Mouse (Mus musculus) midbrain, embryonic 14.5 days (tissue): ENCODE measurements around the gene Pygm. TPM values are rescaled to one million over a fixed set of nuclear protein-coding genes. Genes with fewer than 3 reads are reported as not detected.

Source experiments
- ATAC-seq: fragments of 200-750 bp; cut with Nextera tagmentation; 2 replicates; pipeline ENCODE4 v1.8.0; 2017; ENCODE audit warnings: moderate number of reproducible peaks, moderate library complexity; ENCODE audit not compliant: low FRiP score, low TSS enrichment
- DNase-seq: peaks from one replicate; pipeline ENCODE4 v3.0.0-alpha.2; 2015
- H3K27ac ChIP-seq: fragments of 300-500 bp; sonication (generic); replicated peaks from 2 replicates; pipeline ENCODE4 v1.5.1; 2014; ENCODE audit warnings: mild to moderate bottlenecking, low read depth, low read length, moderate library complexity
- H3K27me3 ChIP-seq: fragments of 300-500 bp; sonication (generic); 2 replicates; pipeline ENCODE4 v1.6.1; 2014; ENCODE audit warnings: low read length, control low read depth, mixed read lengths; ENCODE audit not compliant: control insufficient read depth, insufficient read depth
- H3K36me3 ChIP-seq: fragments of 300-500 bp; sonication (generic); 2 replicates; pipeline ENCODE4 v1.6.1; 2014; ENCODE audit warnings: low read length, control low read depth; ENCODE audit not compliant: control insufficient read depth, insufficient read depth
- H3K4me1 ChIP-seq: fragments of 300-500 bp; sonication (generic); 2 replicates; pipeline ENCODE4 v1.6.1; 2014; ENCODE audit warnings: mild to moderate bottlenecking, antibody characterized with exemption, low read length, control low read depth; ENCODE audit not compliant: control insufficient read depth, insufficient read depth
- H3K4me2 ChIP-seq: fragments of 300-500 bp; sonication (generic); 2 replicates; pipeline ENCODE4 v1.6.1; 2014; ENCODE audit warnings: mild to moderate bottlenecking, low read length, moderate library complexity
- H3K4me3 ChIP-seq: fragments of 300-500 bp; sonication (generic); replicated peaks from 2 replicates; pipeline ENCODE4 v1.5.1; 2014; ENCODE audit warnings: low read depth, low read length
- H3K9ac ChIP-seq: fragments of 300-500 bp; sonication (generic); replicated peaks from 2 replicates; pipeline ENCODE4 v1.6.1; 2014; ENCODE audit warnings: mild to moderate bottlenecking, low read length, moderate library complexity
- H3K9me3 ChIP-seq: fragments of 300-500 bp; sonication (generic); 2 replicates; pipeline ENCODE4 v1.6.1; 2016; ENCODE audit warnings: low read length, control low read depth, mixed read lengths; ENCODE audit not compliant: control insufficient read depth
- WGBS: fragments of 180-500 bp; shearing (Covaris S2); extraction: QIAGEN DNeasy Blood & Tissue Kit; methylation state at CpG from one replicate; pipeline ENCODE4 v1.1.7; 2014; 5-methylcytosine and 5-hydroxymethylcytosine counted together
- polyA plus RNA-seq: library from polyadenylated mRNA; unstranded; fragments of >200 nt; fragmentation: Nextera tagmentation; extraction: Ambion mirVana; gene quantifications from 2 replicates; pipeline ENCODE4 v1.2.1, GENCODE M21; 2014

Pygm gene
- polyA plus RNA-seq, 1 experiment from 2014 or later = 2.9 TPM

GRCm38 (mm10) chr19:6416894-6417761 lies 32.9 kb downstream of the Pygm start:
- 59% methylated on average over 12 of the region's 12 CpGs for WGBS
- Histone ChIP-seq H3K36me3 (no peaks in the 10 kb centered on the region), H3K4me3 (no peak overlapping the region; the same call in 1 of the 2 replicates), H3K9me3 (no peaks in the 10 kb centered on the region), H3K4me1 (peaks cover 55% of the 10 kb centered on the region), H3K9ac (no peak overlapping the region; the same call in 1 of the 2 replicates), H3K27ac (peak overlapping the region; percentile 84), H3K4me2 (peak overlapping the region; percentile 81), H3K27me3 (no peaks in the 10 kb centered on the region)
- ATAC-seq (no peak), DNase-seq (no peak)

DNA sequence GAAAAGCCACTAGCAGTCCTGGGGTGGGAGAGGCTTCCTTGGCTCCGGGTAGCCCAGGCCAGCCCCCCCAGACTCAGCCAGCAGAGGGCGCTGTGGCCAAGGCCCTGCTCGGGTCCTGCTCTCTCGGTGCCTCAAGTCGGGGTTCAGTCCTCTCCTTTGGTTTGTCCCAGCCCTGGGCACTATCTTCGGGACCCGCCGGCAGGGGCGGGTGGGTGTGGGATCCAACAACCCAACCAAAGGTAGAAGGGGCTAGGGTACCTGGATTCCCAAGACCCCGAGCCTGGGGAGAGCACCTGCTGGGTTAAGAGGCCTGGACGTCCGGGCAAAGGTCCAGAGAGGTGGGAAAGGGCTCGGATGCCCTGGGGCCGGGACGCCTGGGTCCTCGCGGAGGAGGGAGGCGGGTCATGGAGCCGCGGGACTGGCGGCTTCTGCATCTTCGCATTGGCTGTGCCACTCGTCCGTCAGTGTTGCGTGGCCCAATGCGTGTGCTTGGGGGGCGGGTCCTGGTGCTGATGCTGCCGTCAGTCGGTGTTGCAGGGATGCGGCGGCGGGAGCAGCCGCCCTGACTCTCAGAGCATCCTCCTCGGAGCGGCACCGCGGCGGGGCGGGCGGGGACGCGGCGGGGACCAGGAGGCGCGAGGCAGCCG lies 34.2 kb downstream of the Pygm start, which contains the start of gene Nrxn2:
Gene Nrxn2, plus strand, starts transcription at position 499 of the 647 bp plus-strand sequence.
- no peaks in the 10 kb centered on the region for H3K9me3 ChIP-seq
- no peaks in the 10 kb centered on the region for H3K36me3 ChIP-seq
- peak; percentile 91 for ATAC-seq
- peaks cover 67% of the 10 kb centered on the region for H3K4me1 ChIP-seq
- WGBS = under 1% methylated on average over 46 of the region's 46 CpGs
- DNase-seq = peak; percentile 97
- peak within 1 kb of the TSS; percentile 68 for H3K4me3 ChIP-seq
- peak within 1 kb of the TSS; percentile 84 for H3K27ac ChIP-seq
- H3K27me3 ChIP-seq = no peaks in the 10 kb centered on the region
- peak within 1 kb of the TSS; percentile 81 for H3K4me2 ChIP-seq
- peak within 1 kb of the TSS; percentile 95 for H3K9ac ChIP-seq

DNA sequence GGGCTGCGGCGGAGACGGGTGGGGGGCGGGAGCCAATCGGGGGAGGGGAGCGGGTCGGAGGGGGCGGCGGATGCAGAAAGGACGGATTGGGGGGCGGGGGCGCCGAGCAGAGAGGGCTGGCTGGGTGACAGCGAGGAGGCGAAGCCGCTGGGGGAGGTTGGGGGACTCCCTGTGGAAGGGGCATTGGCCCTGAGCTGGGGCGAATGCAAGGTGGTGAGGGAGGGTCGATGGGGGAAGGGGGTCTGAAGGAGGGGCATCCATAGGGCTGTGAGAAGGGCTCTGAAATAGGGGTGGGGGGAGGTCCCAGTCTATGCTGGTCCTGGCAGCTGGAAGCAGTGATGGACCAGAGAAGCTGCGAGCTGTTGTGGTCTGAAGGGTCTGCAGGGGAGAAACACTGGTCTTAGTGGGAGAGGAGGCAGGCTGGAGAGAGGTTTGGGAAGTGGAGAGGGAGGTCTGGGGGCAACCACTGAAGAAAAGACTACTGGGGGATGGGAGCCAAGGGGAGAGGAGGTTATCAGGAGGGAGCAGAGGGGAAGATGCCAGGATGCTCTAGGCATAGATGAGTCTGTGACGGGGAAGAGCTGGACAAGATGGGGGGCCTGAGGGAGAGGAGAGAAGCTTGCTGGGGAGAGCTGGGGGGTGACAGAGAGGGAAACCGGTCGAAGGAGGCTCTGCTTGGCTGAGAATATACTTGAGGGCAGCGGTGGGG lies 34.9 kb downstream of the Pygm start:
- Histone ChIP-seq H3K27ac (peak overlapping the region; percentile 84), H3K9ac (peak overlapping the region; percentile 95), H3K4me1 (peaks cover 73% of the 10 kb centered on the region), H3K4me2 (peak overlapping the region; percentile 81), H3K9me3 (no peaks in the 10 kb centered on the region), H3K27me3 (no peaks in the 10 kb centered on the region), H3K36me3 (no peaks in the 10 kb centered on the region), H3K4me3 (peak overlapping the region; percentile 68)
- 7% methylated on average over 19 of the region's 23 CpGs for WGBS
- DNase-seq = peak; percentile 65
- peak; percentile 11; the same call in 1 of the 2 replicates for ATAC-seq

DNA sequence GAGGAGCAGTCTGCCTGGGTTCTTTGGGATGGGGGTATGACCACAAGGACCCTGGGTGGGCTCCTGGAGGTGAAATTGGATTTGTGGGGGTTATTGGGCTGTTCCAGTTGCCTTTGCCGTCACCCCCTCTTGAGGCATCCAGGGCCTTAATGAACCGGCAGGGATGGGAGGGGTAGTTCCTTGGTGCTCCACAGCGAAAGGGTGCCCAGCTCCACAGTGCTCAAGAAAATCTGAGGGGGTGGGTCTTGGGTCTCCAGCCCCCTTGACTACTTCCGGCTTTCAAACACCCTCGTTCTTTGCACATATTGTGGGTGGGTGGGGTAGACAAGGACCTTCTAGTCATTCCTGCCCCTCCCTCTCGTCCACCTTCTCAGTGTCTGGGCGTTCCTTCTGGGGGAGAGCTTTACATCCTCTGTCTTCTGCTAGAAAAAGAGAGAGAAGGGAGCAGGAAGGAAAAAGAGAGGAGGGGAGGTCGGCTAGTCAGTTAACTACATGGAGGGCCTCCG lies 35.7 kb downstream of the Pygm start:
- H3K4me1 ChIP-seq = peaks cover 80% of the 10 kb centered on the region
- peak overlapping the region; percentile 81 for H3K4me2 ChIP-seq
- ATAC-seq (no peak), DNase-seq (no peak)
- H3K27ac ChIP-seq = peak overlapping the region; percentile 84
- WGBS = 47% methylated on average over 9 of the region's 9 CpGs
- H3K36me3 ChIP-seq = no peaks in the 10 kb centered on the region
- no peaks in the 10 kb centered on the region for H3K9me3 ChIP-seq
- H3K27me3 ChIP-seq = no peaks in the 10 kb centered on the region
- H3K9ac ChIP-seq = peak overlapping the region; percentile 95
- peak overlapping the region; percentile 68 for H3K4me3 ChIP-seq

- H3K4me2 ChIP-seq = peak overlapping the region; percentile 81
- H3K9ac ChIP-seq = peak overlapping the region; percentile 95
- H3K27ac ChIP-seq = peak overlapping the region; percentile 84
- WGBS = 55% methylated on average over 19 of the region's 19 CpGs
- H3K36me3 ChIP-seq = no peaks in the 10 kb centered on the region
- ATAC-seq (no peak), DNase-seq (peak; percentile 43)
- H3K4me1 ChIP-seq = peaks cover 81% of the 10 kb centered on the region
- H3K27me3 ChIP-seq = no peaks in the 10 kb centered on the region
- H3K9me3 ChIP-seq = no peaks in the 10 kb centered on the region
- H3K4me3 ChIP-seq = peak overlapping the region; percentile 68
Measured at GRCm38 (mm10) chr19:6420481-6421210, 36.4 kb downstream of the Pygm start.

DNA sequence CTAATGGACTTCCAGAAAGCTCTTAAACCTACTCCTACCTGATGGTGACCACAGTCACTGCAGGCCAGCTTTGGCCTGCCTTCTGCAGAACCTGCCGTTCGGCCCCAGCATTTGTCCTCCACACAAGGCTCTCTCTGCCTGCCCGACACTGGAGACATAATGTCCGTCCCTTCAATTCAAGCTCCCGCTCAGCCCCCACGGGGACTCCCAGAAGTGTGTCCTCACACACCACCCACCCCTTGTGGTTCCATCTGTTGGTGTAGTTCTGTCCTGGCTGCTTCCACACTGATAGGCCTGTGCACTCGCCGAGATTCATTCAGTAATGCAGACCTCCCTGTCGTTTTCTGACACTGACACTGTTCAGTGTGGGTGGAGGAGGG lies 37.0 kb downstream of the Pygm start:
- Histone ChIP-seq H3K4me3 (peak overlapping the region; percentile 68), H3K4me1 (peaks cover 81% of the 10 kb centered on the region), H3K27ac (no peak overlapping the region), H3K4me2 (peak overlapping the region; percentile 81), H3K27me3 (no peaks in the 10 kb centered on the region), H3K9ac (no peak overlapping the region), H3K9me3 (no peaks in the 10 kb centered on the region), H3K36me3 (no peaks in the 10 kb centered on the region)
- 71% methylated on average over 9 of the region's 9 CpGs for WGBS
- no peak for DNase-seq
- no peak for ATAC-seq

GRCm38 (mm10) chr19:6422014-6422413 lies 37.8 kb downstream of the Pygm start:
- 63% methylated on average over 7 of the region's 7 CpGs for WGBS
- Histone ChIP-seq H3K27me3 (0 out of 2 replicates have a peak, but pooled peaks cover 3% of the 10 kb centered on the region), H3K4me1 (peaks cover 81% of the 10 kb centered on the region), H3K4me3 (0 out of 2 replicates have a peak overlapping the region, but pooled peaks have one; percentile 1), H3K9ac (no peak overlapping the region), H3K9me3 (no peaks in the 10 kb centered on the region), H3K27ac (no peak overlapping the region), H3K4me2 (peak overlapping the region; percentile 81), H3K36me3 (no peaks in the 10 kb centered on the region)
- no peak for DNase-seq
- ATAC-seq = no peak

- Histone ChIP-seq H3K27me3 (peaks cover 15% of the 10 kb centered on the region; the same call in 1 of the 2 replicates), H3K36me3 (peaks cover 5% of the 10 kb centered on the region), H3K9me3 (no peaks in the 10 kb centered on the region), H3K4me2 (0 out of 2 replicates have a peak overlapping the region, but pooled peaks have one; percentile 8), H3K4me1 (peaks cover 83% of the 10 kb centered on the region), H3K9ac (no peak overlapping the region), H3K4me3 (no peak overlapping the region), H3K27ac (no peak overlapping the region)
- ATAC-seq (no peak), DNase-seq (no peak)
- WGBS = 87% methylated on average over 16 of the region's 16 CpGs
Measured at GRCm38 (mm10) chr19:6423241-6423640, 39.0 kb downstream of the Pygm start.
